In the genomic region with DNA sequence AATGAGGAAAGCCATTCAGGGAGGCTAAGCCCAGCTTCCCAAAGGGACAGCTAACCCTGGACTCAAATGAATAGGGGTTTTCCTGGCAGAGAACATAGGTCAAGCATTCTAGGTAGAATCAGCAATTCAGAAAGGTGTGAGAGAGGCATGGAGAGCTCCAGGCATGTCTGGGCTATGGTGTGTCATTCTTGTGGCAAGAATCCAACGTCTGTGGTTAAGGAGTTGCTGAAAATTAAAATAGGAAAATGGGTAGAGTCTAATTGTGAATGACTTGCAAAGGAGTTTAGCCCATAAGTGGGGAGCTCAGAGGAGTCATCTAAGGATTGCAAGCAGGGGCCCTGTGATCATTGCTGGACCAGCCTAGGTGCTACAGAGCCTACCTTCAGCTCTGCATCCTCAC, we compare ENCODE assay signal across 32 mouse cellular contexts. TPM values are rescaled to one million over a fixed set of nuclear protein-coding genes. Genes with fewer than 3 reads are reported as not detected.
DNase-seq lines count a peak whose midpoint lies in the region; ATAC-seq and TF ChIP-seq lines count a peak whose summit lies in the region.
"Had no signal": no experiment of that assay in that cellular context is flagged by ENCODE, and none has a peak within 500 bp of the region (broad histone marks: within the 10 kb centered on the region; RNA-seq: fewer than 3 reads in every experiment).

No protein-coding gene starts in this region.

- ATAC-seq in embryonic facial prominence, embryonic 14.5 days (ENCODE audit: low read depth) = no peak
- peak; percentile 48 for ATAC-seq in Patski
- ATAC-seq in heart, embryonic 12.5 days (ENCODE audit: insufficient number of reproducible peaks, low FRiP score) = no peak
- ATAC-seq: CD4-positive, CD25-positive, alpha-beta regulatory T cell, adult 4 months; forebrain, embryonic 14.5 days; forebrain, embryonic 16.5 days had no signal

- POLR2A ChIA-PET in Patski (lab: Charles Lee) = no interaction called here

- CTCF ChIA-PET in Patski (lab: Charles Lee) = interaction anchor here (1.2 to 4.4 kb wide), 6 partner anchors 9 to 273 kb away, joined by 3 to 89 read pairs (median 4); no protein-coding TSS in a partner anchor

- intact Hi-C loops in heart, postnatal 10 days (cut with DNase I) = loop anchor here (5.0 to 10.0 kb wide), 2 partner anchors 63 to 460 kb away; no protein-coding TSS in a partner anchor

- in situ Hi-C loops in Patski (cut with MboI; ENCODE audit: low pct_unique_long_range_greater_than_20kb) = loop anchor here (5.0 to 10.0 kb wide), 2 partner anchors 113 to 460 kb away; no protein-coding TSS in a partner anchor

- H3K4me3 ChIP-seq in embryonic facial prominence, embryonic 14.5 days (ENCODE audit: low read depth, low read length) = no peak overlapping the region
- H3K4me3 ChIP-seq in embryonic facial prominence, embryonic 10.5 days = no peak overlapping the region
- H3K4me3 ChIP-seq in heart, embryonic 12.5 days = no peak overlapping the region
- no peak overlapping the region for H3K4me3 ChIP-seq in layer of hippocampus, adult 2 months
- H3K4me3 ChIP-seq: embryonic facial prominence, embryonic 12.5 days; embryonic facial prominence, embryonic 15.5 days; forebrain, embryonic 10.5 days; forebrain, embryonic 12.5 days had no signal

- H3K27me3 ChIP-seq in embryonic facial prominence, embryonic 14.5 days (replicated peaks; ENCODE audit: control insufficient read depth, insufficient read depth, low read length) = no peaks in the 10 kb centered on the region
- no peaks in the 10 kb centered on the region for H3K27me3 ChIP-seq in embryonic facial prominence, embryonic 10.5 days (replicated peaks; ENCODE audit: low read depth, poor library complexity, severe bottlenecking)
- no peaks in the 10 kb centered on the region for H3K27me3 ChIP-seq in Patski
- 0 out of 2 replicates have a peak, but pooled peaks cover 6% of the 10 kb centered on the region for H3K27me3 ChIP-seq in heart, embryonic 12.5 days (replicated peaks)
- H3K27me3 ChIP-seq: CH12.LX; embryonic facial prominence, embryonic 12.5 days; embryonic facial prominence, embryonic 15.5 days had no signal

- no peaks in the 10 kb centered on the region for H3K36me3 ChIP-seq in embryonic facial prominence, embryonic 14.5 days (ENCODE audit: control insufficient read depth, insufficient read depth, low read length)
- H3K36me3 ChIP-seq in embryonic facial prominence, embryonic 10.5 days (replicated peaks) = no peaks in the 10 kb centered on the region
- H3K36me3 ChIP-seq in heart, embryonic 12.5 days = no peaks in the 10 kb centered on the region
- H3K36me3 ChIP-seq: embryonic facial prominence, embryonic 12.5 days; embryonic facial prominence, embryonic 15.5 days; forebrain, embryonic 10.5 days; forebrain, embryonic 12.5 days; G1E had no signal

- H3K9me3 ChIP-seq in embryonic facial prominence, embryonic 14.5 days (ENCODE audit: control insufficient read depth, low read length) = no peaks in the 10 kb centered on the region
- no peaks in the 10 kb centered on the region for H3K9me3 ChIP-seq in embryonic facial prominence, embryonic 10.5 days
- H3K9me3 ChIP-seq in heart, embryonic 12.5 days (replicated peaks) = no peaks in the 10 kb centered on the region
- H3K9me3 ChIP-seq: embryonic facial prominence, embryonic 12.5 days; embryonic facial prominence, embryonic 15.5 days; forebrain, embryonic 10.5 days; forebrain, embryonic 12.5 days; G1E had no signal

- no peaks in the 10 kb centered on the region for H3K4me1 ChIP-seq in embryonic facial prominence, embryonic 14.5 days (ENCODE audit: control insufficient read depth, insufficient read depth, low read length)
- no peaks in the 10 kb centered on the region for H3K4me1 ChIP-seq in embryonic facial prominence, embryonic 10.5 days
- no peaks in the 10 kb centered on the region for H3K4me1 ChIP-seq in heart, embryonic 12.5 days (replicated peaks)
- H3K4me1 ChIP-seq: embryonic facial prominence, embryonic 12.5 days; embryonic facial prominence, embryonic 15.5 days; forebrain, embryonic 10.5 days; forebrain, embryonic 12.5 days had no signal

- no peak overlapping the region for H3K4me2 ChIP-seq in embryonic facial prominence, embryonic 14.5 days (ENCODE audit: low read depth, low read length)
- H3K4me2 ChIP-seq in heart, embryonic 12.5 days = no peak overlapping the region
- H3K4me2 ChIP-seq: embryonic facial prominence, embryonic 12.5 days; embryonic facial prominence, embryonic 15.5 days; forebrain, embryonic 12.5 days had no signal

- H3K27ac ChIP-seq in embryonic facial prominence, embryonic 14.5 days (replicated peaks; ENCODE audit: low read depth, low read length) = no peak overlapping the region
- no peak overlapping the region for H3K27ac ChIP-seq in embryonic facial prominence, embryonic 10.5 days (replicated peaks)
- H3K27ac ChIP-seq in heart, embryonic 12.5 days (ENCODE audit: poor library complexity, severe bottlenecking) = no peak overlapping the region
- no peak overlapping the region for H3K27ac ChIP-seq in layer of hippocampus, adult 2 months
- H3K27ac ChIP-seq: embryonic facial prominence, embryonic 12.5 days; embryonic facial prominence, embryonic 15.5 days; forebrain, embryonic 10.5 days; forebrain, embryonic 12.5 days had no signal

- DNase-seq in embryonic facial prominence, embryonic 14.5 days (ENCODE audit: low spot score) = peak; percentile 4
- no peak for DNase-seq in embryonic facial prominence, embryonic 10.5 days (ENCODE audit: low spot score)
- DNase-seq in Muller cell, postnatal 12 days (ENCODE audit: inconsistent ontology term) = peak; percentile 62
- no peak for DNase-seq in Patski (ENCODE audit: low read depth, low spot score)
- peak; percentile 28 for DNase-seq in fibroblast of lung, adult 2 months (ENCODE audit: low read depth)
- no peak for DNase-seq in heart, postnatal 10 days
- no peak for DNase-seq in layer of hippocampus, adult 2 months (ENCODE audit: low spot score in 2 of 2)
- DNase-seq: adrenal gland, adult 2 months; adrenal gland, postnatal 10 days; adrenal gland, postnatal 25 days; B cell, adult 2 months; cerebellum, adult 11 months; cerebellum, adult 18-20 months; cerebellum, adult 8-10 months; cerebellum, adult 9-11 months; cerebellum, postnatal 14 days; cerebellum, postnatal 36 days; embryo, embryonic 11 days had no signal

- 41% methylated on average over 1 of the region's 1 CpGs for WGBS in embryonic facial prominence, embryonic 14.5 days
- WGBS in embryonic facial prominence, embryonic 10.5 days = 57% methylated on average over 1 of the region's 1 CpGs
- 39% methylated on average over 1 of the region's 1 CpGs for WGBS in heart, embryonic 12.5 days

- H3K9ac ChIP-seq in embryonic facial prominence, embryonic 14.5 days (ENCODE audit: low read depth, low read length) = no peak overlapping the region
- no peak overlapping the region for H3K9ac ChIP-seq in heart, embryonic 12.5 days
- H3K9ac ChIP-seq: embryonic facial prominence, embryonic 12.5 days; embryonic facial prominence, embryonic 15.5 days; forebrain, embryonic 12.5 days had no signal

- no peak for TF ChIP-seq CTCF in Patski (IDR thresholded peaks at IDR 0.05)
- no peak for TF ChIP-seq CTCF in layer of hippocampus, adult 2 months (conservative IDR thresholded peaks at IDR 0.05)

RNA-seq across cellular contexts. Expression of gene Il1f10, which starts 3.6 kb away (rescaled TPM):
- not detected in 2 replicates for polyA plus RNA-seq in embryonic facial prominence, embryonic 14.5 days (2014; fragmentation: Nextera tagmentation; extraction: Ambion mirVana)
- polyA plus RNA-seq in embryonic facial prominence, embryonic 10.5 days (2016; fragmentation: Nextera tagmentation; extraction: Ambion mirVana) = not detected in 2 replicates
- not detected for polyA plus RNA-seq in Patski (2021)
- not detected for total RNA-seq in heart, postnatal 10 days (2021)
- polyA plus RNA-seq in heart, embryonic 12.5 days (2016; fragmentation: Nextera tagmentation; extraction: Ambion mirVana) = not detected in 2 replicates
- not detected for total RNA-seq in layer of hippocampus, adult 2 months (2021)
- total RNA-seq: adrenal gland, adult 2 months; adrenal gland, postnatal 10 days; adrenal gland, postnatal 25 days; adrenal gland, postnatal 4 days; CH12.LX; common myeloid progenitor, adult 5-6 weeks; G1E had no signal
- polyA plus RNA-seq: adrenal gland, adult 2 months; brain, embryonic 14.5 days; CD4-positive, CD25-positive, alpha-beta regulatory T cell, adult 4 months; embryonic facial prominence, embryonic 12.5 days; forebrain, embryonic 10.5 days; forebrain, embryonic 12.5 days; forebrain, embryonic 14.5 days; forebrain, embryonic 16.5 days; frontal cortex, adult 2 months; G1E had no signal

RNA-seq across cellular contexts. Expression of gene Il1f5, which starts 17.9 kb away (rescaled TPM):
- 2.4 and 3.5 TPM in 2 replicates for polyA plus RNA-seq in embryonic facial prominence, embryonic 14.5 days (2014; fragmentation: Nextera tagmentation; extraction: Ambion mirVana)
- 0.09 TPM in 1 of 2 replicates, not detected in the other for polyA plus RNA-seq in embryonic facial prominence, embryonic 10.5 days (2016; fragmentation: Nextera tagmentation; extraction: Ambion mirVana)
- polyA plus RNA-seq in Patski (2021) = not detected
- not detected for total RNA-seq in heart, postnatal 10 days (2021)
- polyA plus RNA-seq in heart, embryonic 12.5 days (2016; fragmentation: Nextera tagmentation; extraction: Ambion mirVana) = not detected in 2 replicates
- not detected for total RNA-seq in layer of hippocampus, adult 2 months (2021)
- total RNA-seq: adrenal gland, adult 2 months; adrenal gland, postnatal 10 days; adrenal gland, postnatal 25 days; adrenal gland, postnatal 4 days; CH12.LX; common myeloid progenitor, adult 5-6 weeks had no signal
- polyA plus RNA-seq: adrenal gland, adult 2 months; CD4-positive, CD25-positive, alpha-beta regulatory T cell, adult 4 months; embryonic facial prominence, embryonic 12.5 days; forebrain, embryonic 10.5 days; forebrain, embryonic 12.5 days; forebrain, embryonic 14.5 days; forebrain, embryonic 16.5 days; frontal cortex, adult 2 months; G1E had no signal

RNA-seq across cellular contexts. Expression of gene Il1rn, which starts 42.0 kb away (rescaled TPM):
- polyA plus RNA-seq in embryonic facial prominence, embryonic 14.5 days (2014; fragmentation: Nextera tagmentation; extraction: Ambion mirVana) = 1.9 and 2.3 TPM in 2 replicates
- polyA plus RNA-seq in embryonic facial prominence, embryonic 10.5 days (2016; fragmentation: Nextera tagmentation; extraction: Ambion mirVana) = not detected in 2 replicates
- polyA plus RNA-seq in Patski (2021) = 8.6 TPM
- total RNA-seq in heart, postnatal 10 days (2021) = under 1 TPM in 1 of 2 experiments, not detected in 1; 0.20 TPM
- 0.08 TPM in 1 of 2 replicates, not detected in the other for polyA plus RNA-seq in heart, embryonic 12.5 days (2016; fragmentation: Nextera tagmentation; extraction: Ambion mirVana)
- not detected for total RNA-seq in layer of hippocampus, adult 2 months (2021)
- polyA plus RNA-seq: embryonic facial prominence, embryonic 12.5 days; forebrain, embryonic 10.5 days; forebrain, embryonic 12.5 days; forebrain, embryonic 16.5 days; G1E had no signal

Comparison
In these comparisons a context has a peak if more than half of its experiments do, and no peak if none do; other contexts are left out.
1. DNase-seq: peak in embryonic facial prominence, embryonic 14.5 days (single experiment), Muller cell, postnatal 12 days (single experiment) and fibroblast of lung, adult 2 months (single experiment); none in embryonic facial prominence, embryonic 10.5 days (single experiment), Patski (single experiment), heart, postnatal 10 days (0 of 2) and layer of hippocampus, adult 2 months (0 of 2).